Mouse (Mus musculus) forebrain, embryonic 13.5 days (tissue): ENCODE results near the gene Caskin2. TPM values are rescaled to one million over a fixed set of nuclear protein-coding genes. Genes with fewer than 3 reads are reported as not detected.

ENCODE experiments used
- microRNA-seq: library from miRNA; unstranded; fragments of <30 nt; microRNA quantifications from one replicate; pipeline ENCODE4, GENCODE M21; 2016
- polyA plus RNA-seq: library from polyadenylated mRNA; unstranded; fragments of >200 nt; fragmentation: Nextera tagmentation; extraction: Ambion mirVana; gene quantifications from 2 replicates; pipeline ENCODE4 v1.2.1, GENCODE M21; 2015

Gene Caskin2
- polyA plus RNA-seq, 1 experiment from 2014 or later, result 10.7 TPM

Small RNA genes lying within 50 kb of the gene (microRNA-seq; reads per million reads assigned to microRNA genes)
- gene Mir5621, result not detected

Other genes with a start within 250 kb of the Caskin2 start
- gene Nup85, start 249.2 kb downstream of the Caskin2 start, polyA plus RNA-seq, result 161 and 179 TPM in 2 replicates
- gene Mrps7, start 209.7 kb downstream of the Caskin2 start, polyA plus RNA-seq, result 81.6 and 87.1 TPM in 2 replicates
- gene Gga3, start 209.6 kb downstream of the Caskin2 start, polyA plus RNA-seq, result 23.6 and 29.8 TPM in 2 replicates
- gene Mif4gd, start 200.7 kb downstream of the Caskin2 start, polyA plus RNA-seq, result 12.4 and 13.4 TPM in 2 replicates
- 37.6 and 37.8 TPM in 2 replicates for gene Slc25a19, start 185.3 kb downstream of the Caskin2 start, polyA plus RNA-seq
- 137 and 139 TPM in 2 replicates for gene Grb2, start 105.0 kb downstream of the Caskin2 start, polyA plus RNA-seq
- gene Tmem94, start 48.2 kb downstream of the Caskin2 start, polyA plus RNA-seq, result 28.0 and 29.5 TPM in 2 replicates
- 23.2 and 23.9 TPM in 2 replicates for gene Tsen54, start 1.1 kb upstream of the Caskin2 start, polyA plus RNA-seq
- gene Llgl2, start 10.4 kb upstream of the Caskin2 start, polyA plus RNA-seq, result 0.68 and 1.2 TPM in 2 replicates
- 0.21 TPM in 1 of 2 replicates, not detected in the other for gene Myo15b, start 44.8 kb upstream of the Caskin2 start, polyA plus RNA-seq
- gene Smim5, start 86.3 kb upstream of the Caskin2 start, polyA plus RNA-seq, result 1.4 and 1.5 TPM in 2 replicates
- 0.80 and 0.86 TPM in 2 replicates for gene Smim6, start 98.4 kb upstream of the Caskin2 start, polyA plus RNA-seq
- gene Sap30bp, start 119.6 kb upstream of the Caskin2 start, polyA plus RNA-seq, result 56.1 and 62.4 TPM in 2 replicates
- gene Recql5, start 119.8 kb upstream of the Caskin2 start, polyA plus RNA-seq, result 24.4 and 29.6 TPM in 2 replicates
- 0.21 and 0.38 TPM in 2 replicates for gene Itgb4, start 161.1 kb upstream of the Caskin2 start, polyA plus RNA-seq
- gene Galk1, start 199.1 kb upstream of the Caskin2 start, polyA plus RNA-seq, result 74.8 and 86.1 TPM in 2 replicates
- gene H3f3b, start 214.3 kb upstream of the Caskin2 start, polyA plus RNA-seq, result 2,689 and 2,766 TPM in 2 replicates
- 38.0 and 42.3 TPM in 2 replicates for gene Unk, start 216.7 kb upstream of the Caskin2 start, polyA plus RNA-seq